Mouse (Mus musculus) right cerebral cortex, postnatal 10 days (tissue): ENCODE data around the gene Aldh1b1.

Source experiments
- DNase-seq, 2 experiments: peaks; one replicate each; pipeline ENCODE4 v3.0.0; 2021; ENCODE audit warnings: low spot score in 2 of 2

The Aldh1b1 gene

DNA sequence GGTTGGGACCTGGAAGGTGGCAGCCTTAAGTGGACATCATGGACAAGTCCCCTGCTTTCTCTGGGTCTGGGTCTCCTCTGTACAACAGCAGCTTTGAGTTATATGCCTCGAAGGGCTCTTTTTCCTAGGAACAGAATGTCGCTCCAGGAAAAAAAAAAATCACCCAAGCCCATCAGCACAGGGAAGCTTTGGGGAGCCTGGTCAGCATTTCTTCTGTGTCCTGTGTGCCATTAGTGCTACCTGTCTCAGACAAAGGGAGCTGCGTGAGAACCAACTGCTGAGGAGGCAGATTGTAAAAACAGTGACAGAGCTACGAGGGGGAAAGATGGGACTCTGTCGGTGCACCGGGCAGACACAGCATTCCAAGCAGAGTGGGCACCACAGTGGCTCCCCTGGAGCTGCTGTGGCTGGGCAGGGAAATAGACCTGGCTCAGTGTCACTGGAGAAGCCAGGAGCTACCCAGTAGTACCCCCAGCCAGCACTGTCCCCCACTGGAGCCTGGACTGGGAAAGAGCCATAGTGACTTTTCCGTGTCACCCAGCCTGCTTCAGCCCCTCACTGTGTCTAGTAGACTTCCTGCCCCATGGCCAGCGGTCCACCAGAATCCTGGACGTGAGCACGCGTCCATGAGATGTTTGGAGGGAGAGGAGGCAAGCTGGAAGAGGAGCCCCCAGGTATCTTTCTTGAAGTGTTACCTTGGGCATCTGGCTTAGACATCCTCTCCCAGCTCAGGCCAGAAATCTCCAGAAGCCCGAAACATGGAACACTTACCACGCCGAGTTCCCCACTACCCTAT is 26.1 kb downstream of the Aldh1b1 start:
- no peak for DNase-seq

- DNase-seq, result peak in 1 of 2 experiments; percentile 38
These were observed 27.6 kb downstream of the Aldh1b1 start, which contains the start of gene Igfbpl1 for GRCm38 (mm10) chr4:45826275-45827040. Gene Igfbpl1, minus strand, starts transcription at chr4:45826923.

GRCm38 (mm10) chr4:45829907-45830759 is 31.3 kb downstream of the Aldh1b1 start:
- DNase-seq, result no peak

- DNase-seq, result peak; percentile 50 to 70
These were observed 33.2 kb downstream of the Aldh1b1 start for GRCm38 (mm10) chr4:45831996-45832395.

DNA sequence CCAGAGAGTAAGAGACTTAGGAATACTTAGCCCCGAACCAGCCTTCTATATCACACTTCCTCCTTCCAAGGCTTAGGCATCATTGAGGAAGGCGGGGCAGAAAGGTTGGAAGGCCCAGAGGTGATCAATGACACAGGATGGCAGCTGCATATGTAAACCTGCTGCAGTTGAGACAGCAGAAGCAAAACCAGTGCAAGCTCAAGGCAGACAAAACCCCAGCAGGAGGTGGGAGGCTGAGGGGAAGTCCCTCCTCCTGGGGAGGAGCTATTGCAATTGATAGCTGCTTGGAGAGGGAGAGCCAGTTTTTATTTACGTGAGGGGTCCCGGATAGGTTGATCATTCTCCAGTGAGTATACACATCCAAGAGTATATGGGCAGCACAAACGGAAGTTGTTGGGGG is 34.6 kb downstream of the Aldh1b1 start:
- DNase-seq, result no peak

GRCm38 (mm10) chr4:45844355-45844754 is 45.5 kb downstream of the Aldh1b1 start:
- peak in 1 of 2 experiments; percentile 52 for DNase-seq

- no peak for DNase-seq
These were observed 47.4 kb downstream of the Aldh1b1 start for GRCm38 (mm10) chr4:45846263-45846662.

- no peak for DNase-seq
These were observed 49.4 kb downstream of the Aldh1b1 start, which contains the start of gene Stra6l for GRCm38 (mm10) chr4:45848109-45848824. Gene Stra6l, plus strand, starts transcription at chr4:45848664.

- no peak for DNase-seq
These were observed 50.0 kb downstream of the Aldh1b1 start for GRCm38 (mm10) chr4:45848825-45849156.

DNA sequence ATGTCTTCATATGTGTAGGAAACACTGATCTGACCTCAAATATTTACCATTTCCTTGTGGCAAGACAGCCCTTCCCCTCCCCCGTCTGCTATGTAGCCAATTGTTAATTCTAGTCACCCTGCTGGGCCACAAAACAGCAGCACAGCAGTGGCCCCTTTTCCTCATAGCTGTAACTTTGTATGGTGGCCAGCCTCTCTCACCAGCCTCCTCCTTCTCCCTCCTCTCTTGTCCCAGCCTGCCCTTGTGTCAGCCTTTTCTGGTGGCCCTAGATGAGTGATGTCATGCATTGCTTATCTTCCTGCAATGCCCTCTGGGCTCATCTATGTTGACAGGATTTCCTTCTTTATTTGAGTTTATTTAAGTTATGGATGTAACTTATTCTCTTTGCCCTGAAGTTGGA is 50.6 kb downstream of the Aldh1b1 start:
- DNase-seq, result no peak

DNA sequence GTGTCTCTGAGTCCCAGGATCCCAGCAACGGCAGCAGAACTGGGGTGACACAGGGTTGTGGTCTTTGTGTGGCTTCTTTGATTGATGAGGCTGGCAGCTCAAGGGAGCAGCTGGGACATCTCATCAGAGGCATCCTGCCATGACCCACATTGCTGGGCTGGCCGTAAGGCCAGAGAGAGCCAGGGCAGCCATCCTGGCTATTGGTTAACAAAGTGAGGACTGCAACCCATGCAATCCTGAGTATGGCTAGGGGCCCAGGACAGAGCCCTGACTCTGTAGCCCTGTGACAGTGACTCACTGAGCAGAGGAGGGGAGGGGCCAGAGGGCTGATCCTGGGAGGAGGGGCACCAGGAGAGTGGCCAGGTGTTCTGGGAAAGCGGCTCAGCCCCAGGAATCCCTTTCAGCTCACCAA is 52.8 kb downstream of the Aldh1b1 start:
- no peak for DNase-seq

DNA sequence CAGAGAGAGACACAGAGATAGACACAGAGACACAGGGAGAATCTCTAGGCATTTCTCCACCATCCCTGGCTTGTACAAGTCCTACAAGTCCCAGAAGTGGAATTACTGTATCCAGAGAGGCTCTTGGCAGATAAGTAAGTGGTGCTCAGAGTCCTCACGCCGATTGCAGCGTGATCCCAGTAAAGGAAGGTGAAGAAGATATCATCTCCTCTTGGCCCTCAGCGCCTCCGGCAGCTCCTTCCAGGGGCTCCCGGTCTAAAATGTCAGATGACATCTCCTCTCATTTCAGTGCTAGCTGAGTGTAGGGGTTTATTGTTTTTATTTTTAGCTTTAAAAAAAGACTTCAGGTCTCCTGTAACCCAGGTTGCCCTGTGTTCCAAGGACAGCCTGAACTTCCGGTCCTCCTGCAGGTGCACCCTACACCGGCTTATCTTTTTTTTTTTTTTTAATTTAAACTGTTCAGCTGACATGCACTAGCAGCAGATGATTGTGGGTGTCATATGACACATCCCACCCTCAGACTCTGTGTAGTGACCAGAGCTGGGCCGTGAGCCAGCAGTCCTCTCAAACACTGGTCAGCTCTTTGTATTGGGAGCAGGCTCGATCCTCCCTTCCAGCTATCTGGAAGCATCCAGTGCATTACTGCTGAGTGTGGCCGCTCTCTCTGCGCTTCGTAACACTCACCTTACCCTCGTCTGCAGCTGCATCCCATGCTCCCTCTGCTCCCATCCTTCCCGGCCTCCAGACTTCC is 54.8 kb downstream of the Aldh1b1 start:
- no peak for DNase-seq
